29 mouse cellular contexts compared by ENCODE assay signal in the genomic region with DNA sequence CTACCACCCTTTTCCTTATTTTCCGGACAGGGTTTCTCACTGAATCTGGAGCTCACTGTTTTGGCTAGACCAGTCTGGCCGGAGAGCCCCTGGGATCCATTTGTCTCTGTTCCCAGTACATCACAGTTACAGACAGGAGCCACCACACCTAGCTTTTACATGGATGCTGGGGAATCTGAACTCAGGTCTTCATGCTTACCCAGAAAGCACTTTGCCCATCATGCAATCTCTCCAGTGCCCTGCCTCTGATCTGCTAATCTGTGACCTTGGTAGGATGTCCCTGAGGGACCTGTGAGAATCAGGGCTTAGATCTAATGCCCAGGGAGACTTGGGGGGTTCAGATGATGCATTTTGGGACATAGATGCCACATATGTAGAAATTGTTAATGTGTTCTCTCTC.
"Had no signal": no experiment of that assay in that cellular context is flagged by ENCODE, and none has a peak within 500 bp of the region (broad histone marks: within the 10 kb centered on the region; RNA-seq: fewer than 3 reads in every experiment).

No protein-coding gene starts in this region.

- H3K4me3 ChIP-seq: heart, embryonic 12.5 days; heart, embryonic 13.5 days; heart, embryonic 15.5 days; hindbrain, embryonic 10.5 days; hindbrain, embryonic 12.5 days; hindbrain, embryonic 13.5 days; hindbrain, embryonic 15.5 days; intestine, embryonic 15.5 days; kidney, embryonic 15.5 days; layer of hippocampus, adult 2 months; left cerebral cortex, adult 2 months had no signal

- H3K27me3 ChIP-seq: hindbrain, embryonic 12.5 days; hindbrain, embryonic 13.5 days; hindbrain, embryonic 15.5 days; intestine, embryonic 15.5 days; kidney, embryonic 15.5 days had no signal

- H3K36me3 ChIP-seq: heart, embryonic 12.5 days; heart, embryonic 13.5 days; heart, embryonic 15.5 days; hindbrain, embryonic 10.5 days; hindbrain, embryonic 12.5 days; hindbrain, embryonic 13.5 days; hindbrain, embryonic 15.5 days; intestine, embryonic 15.5 days; kidney, embryonic 15.5 days had no signal

- H3K27ac ChIP-seq: heart, embryonic 13.5 days; heart, embryonic 15.5 days; hindbrain, embryonic 10.5 days; hindbrain, embryonic 12.5 days; hindbrain, embryonic 13.5 days; hindbrain, embryonic 14.5 days; hindbrain, embryonic 15.5 days; hindbrain, postnatal 0 days; intestine, embryonic 15.5 days; kidney, embryonic 15.5 days; kidney, postnatal 0 days; layer of hippocampus, adult 2 months; left cerebral cortex, adult 2 months had no signal

- DNase-seq: heart, postnatal 10 days; heart, postnatal 36 days; heart, postnatal 4 days; kidney, adult 11 months; kidney, adult 18-20 months; kidney, adult 2 months; kidney, adult 8-10 months; kidney, adult 9 months; kidney, postnatal 10 days; kidney, postnatal 14 days; kidney, postnatal 25 days; kidney, postnatal 36 days; kidney, postnatal 4 days; layer of hippocampus, adult 9-11 months; layer of hippocampus, postnatal 36 days had no signal

- H3K9me3 ChIP-seq: heart, embryonic 12.5 days; heart, embryonic 13.5 days; heart, embryonic 15.5 days; hindbrain, embryonic 10.5 days; hindbrain, embryonic 12.5 days; hindbrain, embryonic 13.5 days; hindbrain, embryonic 15.5 days; intestine, embryonic 15.5 days; kidney, embryonic 15.5 days had no signal

- H3K4me1 ChIP-seq: heart, embryonic 12.5 days; heart, embryonic 15.5 days; hindbrain, embryonic 10.5 days; hindbrain, embryonic 12.5 days; hindbrain, embryonic 13.5 days; hindbrain, embryonic 15.5 days; intestine, embryonic 15.5 days had no signal

- H3K9ac ChIP-seq: heart, embryonic 12.5 days; heart, embryonic 13.5 days; heart, embryonic 15.5 days; hindbrain, embryonic 12.5 days; hindbrain, embryonic 13.5 days; hindbrain, embryonic 14.5 days; hindbrain, embryonic 15.5 days; intestine, embryonic 15.5 days; kidney, embryonic 15.5 days had no signal
